Mouse (Mus musculus) bone marrow macrophage, adult 2 months (primary cell): ENCODE measurements at regions not wholly inside any gene's neighbourhood (a gene's known extent, or its start where the extent isn't known, plus 50 kb on each side); places are given as distances from the start of the nearest gene placed in this dataset.

Experiments
- H3K27ac ChIP-seq: 2 replicates; pipeline ENCODE4 v1.5.1; 2012; ENCODE audit warnings: low read depth, low read length; ENCODE audit not compliant: insufficient read depth
- H3K4me1 ChIP-seq: 2 replicates; pipeline ENCODE4 v1.6.1; 2012; ENCODE audit warnings: low read length; ENCODE audit not compliant: control insufficient read depth, insufficient read depth
- H3K4me3 ChIP-seq: 2 replicates; pipeline ENCODE4 v1.5.1; 2012; ENCODE audit warnings: mild to moderate bottlenecking, low read length, moderate library complexity; ENCODE audit not compliant: insufficient read depth
- CTCF ChIP-seq: IDR thresholded peaks from 2 replicates; pipeline ENCODE4 v1.5.1; 2012; ENCODE audit warnings: low read depth, mild to moderate bottlenecking, low read length, moderate library complexity
- POLR2A ChIP-seq: IDR thresholded peaks from 2 replicates; pipeline ENCODE4 v1.6.1; 2012; ENCODE audit warnings: mild to moderate bottlenecking, low read depth, low read length, borderline replicate concordance

GRCm38 (mm10) chr2:148162562-148162961, 115.8 kb upstream of the Foxa2 start:
- TF ChIP-seq CTCF (no peak), POLR2A (no peak)
- Histone ChIP-seq H3K4me3 (no peak overlapping the region), H3K4me1 (no peaks in the 10 kb centered on the region), H3K27ac (no peak overlapping the region)

GRCm38 (mm10) chr2:148171113-148171512, 124.3 kb upstream of the Foxa2 start:
- Histone ChIP-seq H3K4me3 (no peak overlapping the region), H3K4me1 (no peaks in the 10 kb centered on the region), H3K27ac (no peak overlapping the region)
- TF ChIP-seq CTCF (no peak), POLR2A (no peak)

GRCm38 (mm10) chr2:148171699-148172098, 124.9 kb upstream of the Foxa2 start:
- Histone ChIP-seq H3K4me3 (no peak overlapping the region), H3K4me1 (no peaks in the 10 kb centered on the region), H3K27ac (no peak overlapping the region)
- TF ChIP-seq POLR2A (no peak), CTCF (no peak)

GRCm38 (mm10) chr2:148175251-148175927, 128.6 kb upstream of the Foxa2 start:
- TF ChIP-seq CTCF, result no peak
- Histone ChIP-seq H3K27ac (no peak overlapping the region), H3K4me1 (no peaks in the 10 kb centered on the region), H3K4me3 (no peak overlapping the region)

- H3K27ac ChIP-seq, result no peak overlapping the region
- no peaks in the 10 kb centered on the region for H3K4me1 ChIP-seq
- H3K4me3 ChIP-seq, result no peak overlapping the region
- TF ChIP-seq POLR2A (no peak), CTCF (no peak)
Measured at GRCm38 (mm10) chr2:148180245-148180644, 133.5 kb upstream of the Foxa2 start.

GRCm38 (mm10) chr2:148181518-148181917, 134.7 kb upstream of the Foxa2 start:
- no peak overlapping the region for H3K4me3 ChIP-seq
- no peak overlapping the region for H3K27ac ChIP-seq
- no peaks in the 10 kb centered on the region for H3K4me1 ChIP-seq
- no peak for TF ChIP-seq POLR2A
- TF ChIP-seq CTCF, result no peak

DNA sequence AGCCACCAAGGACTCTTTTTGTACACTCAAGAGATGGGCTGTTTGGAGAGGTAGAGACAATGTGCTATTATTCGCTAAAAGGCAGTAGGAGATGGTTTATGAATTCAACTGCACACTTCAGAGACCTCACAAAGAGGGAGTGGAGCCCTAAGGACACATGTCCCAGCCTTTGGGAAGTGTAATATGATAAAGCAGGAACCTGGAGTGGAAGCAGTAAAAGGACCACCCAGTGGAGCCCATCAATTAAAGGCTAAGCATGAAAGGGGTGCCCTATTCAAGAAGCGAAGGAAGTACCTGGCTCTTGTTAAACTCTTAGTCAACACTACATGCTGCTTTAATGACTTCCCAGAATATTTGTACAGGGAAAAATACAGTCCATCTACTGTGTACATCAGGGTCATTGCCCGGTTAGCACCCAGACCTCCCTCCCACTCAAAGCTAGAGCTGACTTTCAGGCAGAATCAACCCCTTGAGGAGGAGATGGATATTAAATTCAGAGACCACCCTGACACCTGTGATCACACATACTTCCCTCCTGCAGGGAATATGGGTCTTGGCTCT, 135.8 kb upstream of the Foxa2 start:
- Histone ChIP-seq H3K4me3 (no peak overlapping the region), H3K27ac (no peak overlapping the region), H3K4me1 (no peaks in the 10 kb centered on the region)
- TF ChIP-seq POLR2A (no peak), CTCF (no peak)

DNA sequence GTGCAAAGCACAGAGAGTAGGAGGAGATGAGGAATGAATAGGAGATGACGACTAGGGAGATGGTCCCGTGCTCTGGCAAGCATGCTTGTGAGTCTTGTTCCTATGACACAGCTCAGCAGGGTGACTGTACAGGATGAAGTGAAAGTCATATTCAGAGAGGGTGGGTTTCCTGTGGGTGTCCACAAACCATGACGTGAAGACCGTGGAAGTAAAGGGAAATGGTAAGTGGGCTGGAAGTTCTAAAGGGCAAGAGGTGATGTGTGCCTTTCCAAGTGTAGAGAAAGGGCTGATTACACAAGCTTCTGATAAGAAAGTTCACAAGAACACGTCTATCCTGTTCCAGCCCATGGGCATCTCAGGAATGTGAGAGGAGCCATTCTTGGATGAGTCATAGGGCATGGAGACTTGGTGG, 138.0 kb upstream of the Foxa2 start:
- no peak overlapping the region for H3K27ac ChIP-seq
- TF ChIP-seq CTCF, result no peak
- H3K4me1 ChIP-seq, result no peaks in the 10 kb centered on the region
- no peak overlapping the region for H3K4me3 ChIP-seq

- H3K4me1 ChIP-seq, result no peaks in the 10 kb centered on the region
- H3K4me3 ChIP-seq, result no peak overlapping the region
- H3K27ac ChIP-seq, result no peak overlapping the region
- TF ChIP-seq POLR2A, result no peak
- no peak for TF ChIP-seq CTCF
Measured at GRCm38 (mm10) chr2:148186363-148186991, 139.7 kb upstream of the Foxa2 start.

DNA sequence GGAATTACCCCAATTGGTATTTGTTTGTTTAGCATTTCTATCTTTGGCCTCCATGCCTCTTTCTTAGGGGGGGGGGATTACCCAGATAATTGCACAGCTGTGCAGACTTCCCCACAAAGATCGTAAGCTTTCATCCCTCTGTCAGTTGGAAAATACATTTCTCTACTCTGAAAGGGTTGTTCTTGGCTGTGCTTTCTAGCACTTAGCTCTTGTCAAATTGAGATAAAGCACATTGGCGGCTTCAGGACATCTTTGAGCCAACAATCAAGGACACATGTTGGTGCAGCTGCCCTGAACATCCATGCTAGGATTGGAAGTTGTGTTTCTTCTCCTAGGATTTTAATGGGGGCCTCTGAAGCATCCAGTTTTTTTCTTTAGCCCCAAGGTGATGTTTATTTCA, 142.1 kb upstream of the Foxa2 start:
- Histone ChIP-seq H3K27ac (no peak overlapping the region), H3K4me1 (no peaks in the 10 kb centered on the region), H3K4me3 (no peak overlapping the region)
- no peak for TF ChIP-seq POLR2A
